Mouse (Mus musculus) gastrocnemius, adult 8-10 months (tissue): Measurements from ENCODE around the gene Ccdc65. TPM values are rescaled to one million over a fixed set of nuclear protein-coding genes. Genes with fewer than 3 reads are reported as not detected.
A peak's percentile ranks its signal among the peaks of the same experiment; 100 is the strongest.
"Not testable (repeated sequence)": the region's sequence is repeated elsewhere in the genome, so short reads cannot be mapped to it uniquely, and the experiment has no call there.

ENCODE experiments used
- DNase-seq, 2 experiments: peaks; one replicate each; pipeline ENCODE4 v3.0.0; 2022; ENCODE audit warnings: low spot score in 2 of 2
- total RNA-seq, 4 experiments: library from RNA; stranded (reverse); gene quantifications; 2 replicates each; pipeline ENCODE4 v1.2.4; 2022

The Ccdc65 gene
- total RNA-seq, 4 experiments from 2014 or later: not detected

DNA sequence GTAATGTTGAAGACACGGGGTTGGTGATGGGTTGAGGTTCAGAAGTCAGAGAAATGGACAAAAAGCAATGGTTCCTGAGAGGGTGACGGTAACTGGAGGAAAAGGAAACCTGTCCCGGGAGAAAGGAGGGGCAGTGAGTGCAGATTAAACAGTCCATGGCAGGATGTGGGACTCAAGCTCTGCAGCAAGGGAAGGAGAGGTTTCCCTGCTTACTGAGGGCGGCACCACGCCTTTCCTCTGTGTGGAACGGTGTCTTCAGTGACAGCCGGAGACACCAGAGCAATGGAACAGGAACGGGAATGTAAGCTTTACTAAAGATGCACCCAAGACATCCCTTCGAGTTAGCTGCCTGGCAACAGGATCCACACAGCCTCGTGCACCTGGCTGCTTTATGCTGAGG, 28.5 kb downstream of the Ccdc65 start:
- no peak for DNase-seq

DNA sequence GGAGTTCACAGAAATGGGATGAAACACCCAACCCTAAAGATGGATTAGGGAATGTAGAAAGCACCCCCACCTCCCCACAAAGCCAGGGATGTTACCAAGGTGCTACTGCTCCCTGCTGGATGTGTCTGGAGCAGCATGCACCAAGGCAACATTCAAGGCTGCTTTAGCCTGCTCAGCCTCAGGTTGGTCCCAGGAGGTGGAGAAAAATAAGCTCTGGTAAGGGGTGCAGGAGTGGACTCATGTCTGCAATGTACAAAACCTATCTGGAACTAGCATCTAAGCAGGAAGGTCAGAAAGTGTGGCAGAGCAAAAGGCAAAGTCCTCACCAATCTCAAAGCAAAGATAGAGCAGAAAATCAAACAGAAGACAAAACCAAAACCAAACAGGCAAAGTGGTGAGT, 29.9 kb downstream of the Ccdc65 start:
- DNase-seq: no peak

DNA sequence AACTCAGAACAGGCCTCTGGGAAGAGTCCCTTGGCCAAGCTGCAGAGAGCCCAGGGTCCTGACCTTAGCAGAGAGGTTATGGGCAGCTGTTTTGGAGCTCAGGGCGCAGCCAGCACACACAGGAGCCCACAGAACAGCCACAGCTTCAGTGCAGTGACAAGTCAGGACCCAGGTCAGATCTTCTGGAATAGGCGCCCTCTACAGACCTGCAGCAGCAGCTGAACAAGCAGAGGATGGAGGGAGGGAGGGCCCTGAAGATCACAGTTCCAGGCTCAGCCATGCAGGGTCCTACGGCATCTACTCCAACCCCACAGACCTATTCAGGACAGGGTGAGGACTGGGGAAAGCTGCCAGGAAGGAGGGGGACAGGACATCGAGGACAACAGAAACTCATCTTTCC, 30.8 kb downstream of the Ccdc65 start:
- DNase-seq: no peak

DNA sequence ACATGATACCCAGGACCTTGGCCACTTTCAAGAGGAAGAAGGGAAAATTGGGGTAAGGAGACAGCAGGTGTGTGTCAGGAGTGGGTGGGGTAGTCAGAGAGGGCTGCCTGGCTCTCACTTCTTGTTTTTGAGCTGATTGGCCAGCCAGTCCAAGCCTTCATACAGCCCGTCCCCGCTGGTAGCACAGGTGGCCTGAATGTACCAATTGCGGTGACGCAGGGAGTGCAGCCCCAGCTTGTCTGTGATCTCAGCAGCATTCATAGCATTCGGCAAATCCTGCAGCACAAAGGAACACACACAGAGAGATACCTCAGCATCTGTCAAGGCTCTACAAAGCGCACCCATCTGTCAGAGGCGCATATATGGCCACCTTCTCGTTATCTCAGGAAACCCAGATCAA, 32.2 kb downstream of the Ccdc65 start:
- no peak for DNase-seq

DNA sequence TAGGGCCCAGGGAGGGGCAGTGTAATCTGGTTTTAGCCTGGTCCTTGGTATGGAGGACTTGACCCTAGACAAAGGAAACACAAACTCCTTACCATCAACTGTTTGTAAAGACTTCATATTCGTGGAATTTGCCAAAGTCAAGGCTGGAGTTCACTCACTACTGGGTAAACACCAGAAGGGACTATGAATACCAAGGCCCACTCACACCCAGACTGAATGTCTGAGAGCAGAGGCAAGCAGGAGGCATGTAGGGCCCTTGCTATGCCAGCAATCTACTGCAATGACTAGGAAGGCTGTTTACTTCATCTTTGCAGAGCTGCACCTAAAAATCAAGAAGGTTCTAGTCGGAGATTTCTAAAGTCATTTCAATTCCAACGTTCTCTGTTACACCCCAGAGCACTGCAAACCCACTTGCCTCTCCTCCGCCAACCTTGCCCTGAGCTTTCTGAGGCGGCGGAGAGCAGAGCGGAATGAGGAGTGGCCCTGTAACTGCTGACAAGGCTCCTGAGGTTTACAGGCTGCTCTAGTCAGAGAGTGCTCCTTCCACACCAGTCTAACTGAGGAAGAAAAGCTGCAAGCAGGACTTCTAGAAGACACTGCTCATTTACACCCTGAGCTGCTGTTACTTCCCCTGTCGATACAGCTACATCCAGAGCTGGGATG, 34.9 kb downstream of the Ccdc65 start:
- no peak for DNase-seq

DNA sequence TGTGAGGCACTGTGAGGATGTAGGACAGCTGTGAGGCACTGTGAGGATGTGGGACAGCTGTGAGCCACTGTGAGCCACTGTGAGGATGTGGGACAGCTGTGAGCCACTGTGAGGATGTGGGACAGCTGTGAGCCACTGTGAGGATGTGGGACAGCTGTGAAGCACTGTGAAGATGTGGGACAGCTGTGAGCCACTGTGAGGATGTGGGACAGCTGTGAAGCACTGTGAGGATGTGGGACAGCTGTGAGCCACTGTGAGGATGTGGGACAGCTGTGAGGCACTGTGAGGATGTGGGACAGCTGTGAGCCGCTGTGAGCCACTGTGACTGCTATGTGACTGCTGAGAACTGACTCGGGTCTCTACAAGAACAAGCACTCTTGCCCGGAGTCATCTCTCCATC, 35.9 kb downstream of the Ccdc65 start:
- DNase-seq: not testable (repeated sequence)

DNA sequence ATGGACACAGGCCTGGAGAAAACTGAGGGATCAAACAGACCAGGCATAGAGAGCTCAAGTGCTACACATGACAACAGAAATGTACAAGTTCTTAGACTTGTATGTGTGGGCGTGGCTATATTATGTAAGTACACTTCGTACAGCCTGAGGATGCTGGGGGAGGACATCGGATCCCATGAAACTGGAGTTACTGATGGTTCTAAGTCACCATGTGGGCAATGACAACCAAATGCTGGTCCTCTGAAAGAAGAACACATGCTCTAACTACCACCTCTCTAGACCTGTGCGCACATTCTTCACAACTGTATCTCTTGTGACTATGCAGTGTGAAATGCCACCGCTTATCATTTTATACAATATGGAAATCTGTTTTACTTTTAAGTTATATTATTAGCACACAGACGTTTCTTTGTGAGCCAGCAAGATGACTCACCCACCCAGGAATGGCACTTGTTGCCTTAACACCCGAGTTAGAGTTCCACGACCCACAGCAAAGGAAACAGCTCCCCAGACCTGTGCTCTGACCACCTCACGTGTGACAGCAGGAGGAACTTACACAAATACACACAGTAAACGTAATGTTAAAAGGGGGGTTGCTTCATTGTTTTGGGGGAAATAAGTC, 38.4 kb downstream of the Ccdc65 start:
- no peak for DNase-seq

DNA sequence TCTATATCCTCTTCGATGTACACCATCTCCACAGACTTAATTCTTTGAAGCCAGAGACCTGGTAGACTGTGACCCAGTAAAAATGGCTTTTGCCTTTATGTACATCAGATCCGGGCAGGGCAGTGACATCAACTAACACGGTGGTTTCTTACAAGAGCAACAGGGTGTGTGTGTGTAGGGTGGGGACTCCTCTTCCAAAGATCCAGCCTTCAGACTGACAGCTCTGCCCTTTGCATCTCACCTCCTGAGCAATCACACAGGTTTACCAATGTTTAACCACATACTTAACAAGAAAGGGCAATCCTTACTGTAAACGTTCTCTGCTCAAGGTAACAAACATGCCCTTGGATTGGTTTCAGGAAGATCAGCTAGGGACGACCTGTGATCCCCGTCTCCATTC, 39.3 kb downstream of the Ccdc65 start:
- DNase-seq: no peak

DNA sequence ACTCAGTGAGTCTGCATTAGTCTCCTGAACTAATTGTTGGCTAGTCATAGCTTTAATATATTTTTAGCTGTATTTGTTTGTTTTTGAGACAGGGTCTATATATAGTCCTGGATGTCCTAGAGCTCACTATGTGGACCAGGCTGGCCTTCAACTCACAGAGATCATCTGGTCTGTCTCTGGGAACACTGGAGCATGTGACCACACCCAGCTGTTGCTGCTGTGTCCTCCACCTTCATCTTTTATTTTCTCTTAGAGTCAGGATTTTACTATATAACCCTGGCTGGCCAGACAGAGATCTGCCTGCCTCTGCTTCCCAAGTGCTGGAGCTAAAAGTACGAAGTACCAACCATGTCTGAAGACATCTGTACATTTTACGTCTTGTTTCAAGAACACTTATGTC, 41.1 kb downstream of the Ccdc65 start:
- no peak for DNase-seq

DNA sequence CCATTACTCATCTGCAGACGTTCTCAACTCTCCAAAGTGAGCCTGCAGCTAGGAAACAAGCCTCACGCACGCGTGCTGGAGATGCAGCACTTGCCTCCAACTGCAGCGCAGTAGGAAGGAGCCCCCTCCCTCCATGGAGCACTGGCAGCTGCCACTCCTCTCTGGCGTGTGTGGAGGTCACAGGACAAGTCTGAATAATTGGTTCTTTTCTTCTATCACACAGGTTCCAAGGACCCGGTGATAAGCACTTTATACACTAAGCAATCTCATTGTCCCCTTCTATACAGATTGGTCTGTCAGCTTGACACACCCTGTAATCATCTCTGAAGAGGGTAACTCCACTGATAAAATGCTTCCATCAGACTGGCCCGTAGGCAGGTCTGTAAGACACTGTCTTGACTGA, 45.0 kb downstream of the Ccdc65 start:
- no peak for DNase-seq

DNA sequence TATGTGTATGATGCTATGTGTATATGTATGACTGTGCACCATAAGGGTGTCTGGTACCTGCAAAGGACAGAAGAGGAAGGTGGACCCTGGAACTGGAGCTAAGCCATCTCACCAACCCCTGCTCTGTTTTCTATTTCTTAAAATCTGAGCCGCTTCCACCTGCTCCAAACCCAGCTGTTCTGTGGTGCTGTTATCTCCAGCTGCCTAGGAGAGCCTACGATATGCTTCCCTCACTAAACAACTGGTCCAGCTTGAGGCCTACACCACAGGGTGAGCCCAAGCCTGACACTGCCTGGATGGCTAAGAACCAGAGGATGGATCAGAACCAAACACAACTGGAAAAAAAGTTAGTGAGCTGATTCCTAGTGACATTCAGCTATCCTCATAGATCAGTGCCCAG, 46.1 kb downstream of the Ccdc65 start:
- no peak for DNase-seq

DNA sequence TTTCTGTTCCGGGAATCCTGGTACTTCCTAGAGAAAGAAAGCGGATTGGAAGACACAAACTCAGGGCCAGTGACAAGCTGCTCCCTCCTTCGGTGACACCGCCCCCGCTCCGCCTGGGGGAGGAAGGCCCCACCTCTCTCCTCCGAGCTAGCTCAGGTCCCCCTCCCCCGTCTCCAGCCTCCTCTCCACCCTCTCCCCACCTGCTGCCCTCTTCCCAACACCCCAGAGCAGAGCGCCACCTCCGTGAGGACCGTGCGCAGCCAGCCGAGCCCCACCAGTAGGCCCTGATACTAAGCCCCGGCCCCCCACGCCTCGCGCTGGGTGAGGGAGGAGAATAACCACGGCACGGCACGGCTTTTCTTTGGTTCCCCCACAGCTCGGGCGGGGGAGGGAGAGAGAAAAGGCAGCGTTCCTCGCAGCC, 54.2 kb downstream of the Ccdc65 start:
- DNase-seq: peak in 1 of 2 experiments; percentile 12

DNA sequence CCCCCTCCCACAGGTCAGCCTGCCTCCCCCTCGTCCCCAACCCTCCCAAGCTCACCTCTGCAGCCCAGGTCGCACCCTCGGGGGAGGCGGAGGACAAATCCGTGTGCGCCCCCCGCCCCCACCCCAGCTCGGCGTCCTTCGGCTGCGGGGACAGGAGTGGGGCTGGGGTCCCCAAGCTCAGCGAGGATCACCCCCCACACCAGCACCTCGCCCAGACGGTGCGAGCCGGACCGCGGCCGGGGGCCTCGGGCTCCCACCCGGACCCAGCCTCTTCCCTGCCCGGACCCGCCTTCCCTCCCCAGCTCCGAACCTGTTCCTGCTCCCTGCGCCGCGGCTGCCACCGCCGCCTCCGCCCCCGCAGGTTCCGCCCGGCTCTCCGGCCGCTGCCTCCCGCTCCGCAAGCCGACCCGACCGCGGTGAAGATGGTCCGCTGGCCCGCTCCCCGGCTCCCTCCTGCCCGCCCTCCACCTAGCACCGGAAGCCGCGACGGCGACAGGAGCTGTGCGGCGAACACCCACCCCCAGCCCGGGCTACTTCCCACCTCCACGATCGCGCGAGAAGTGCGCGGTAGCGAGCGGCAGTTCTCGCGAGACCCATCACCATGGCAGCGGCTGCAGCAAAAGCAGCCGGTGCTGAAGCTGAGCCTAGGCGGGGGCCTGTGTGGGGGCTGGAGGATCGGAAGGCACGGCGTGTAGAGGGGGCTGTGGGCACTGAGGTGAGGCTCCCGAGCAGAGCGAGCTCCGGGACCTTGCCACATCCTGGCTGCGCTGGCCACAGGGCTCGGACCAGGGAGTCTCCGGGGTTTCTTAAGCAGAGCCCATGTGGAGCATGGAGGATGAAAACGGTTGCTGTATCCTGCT, 54.9 kb downstream of the Ccdc65 start, which contains the start of gene Arf3:
Arf3 (minus strand) TSS at position 545 of the 860 bp plus-strand sequence.
- peak; percentile 88 to 91 for DNase-seq

DNA sequence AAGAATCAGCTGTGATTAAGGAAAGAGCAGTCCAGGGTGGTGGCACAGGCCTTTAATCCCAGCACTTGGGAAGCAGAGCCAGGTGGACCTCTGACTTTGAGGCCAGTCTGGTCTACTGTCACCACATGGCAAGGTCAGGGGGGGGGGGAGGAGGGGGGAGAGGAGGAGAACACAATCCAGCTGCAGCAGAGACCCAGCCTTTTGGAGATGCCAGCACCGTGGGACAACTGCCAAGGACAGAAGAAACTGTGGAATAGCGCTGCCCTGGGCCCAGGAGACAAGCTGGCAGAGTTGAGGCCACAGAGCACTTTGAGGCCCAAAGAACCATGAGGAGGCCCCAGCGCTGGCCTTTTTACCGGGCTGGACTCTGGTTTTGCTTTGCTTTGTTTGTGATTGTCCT, 57.9 kb downstream of the Ccdc65 start:
- DNase-seq: no peak

DNA sequence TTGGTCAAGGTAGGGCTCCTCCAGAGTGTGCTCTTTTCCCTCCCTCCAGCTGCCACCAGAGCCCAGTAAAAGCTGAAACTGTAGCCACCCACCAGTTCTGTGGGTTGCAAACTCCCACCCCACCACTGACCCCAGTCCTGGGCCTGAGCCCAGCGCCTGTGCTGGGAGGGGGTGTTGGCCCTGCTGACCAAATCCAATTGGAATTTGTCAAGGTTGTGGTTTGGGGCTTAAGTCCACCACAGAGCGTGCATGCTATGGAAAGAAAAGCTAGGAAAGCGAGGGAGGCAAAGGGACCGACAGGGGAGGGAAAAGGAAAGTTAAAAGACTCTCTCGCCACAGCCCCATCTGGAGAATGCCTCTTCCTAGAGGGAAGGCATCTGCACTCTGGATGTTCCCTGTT, 60.3 kb downstream of the Ccdc65 start:
- DNase-seq: no peak

DNA sequence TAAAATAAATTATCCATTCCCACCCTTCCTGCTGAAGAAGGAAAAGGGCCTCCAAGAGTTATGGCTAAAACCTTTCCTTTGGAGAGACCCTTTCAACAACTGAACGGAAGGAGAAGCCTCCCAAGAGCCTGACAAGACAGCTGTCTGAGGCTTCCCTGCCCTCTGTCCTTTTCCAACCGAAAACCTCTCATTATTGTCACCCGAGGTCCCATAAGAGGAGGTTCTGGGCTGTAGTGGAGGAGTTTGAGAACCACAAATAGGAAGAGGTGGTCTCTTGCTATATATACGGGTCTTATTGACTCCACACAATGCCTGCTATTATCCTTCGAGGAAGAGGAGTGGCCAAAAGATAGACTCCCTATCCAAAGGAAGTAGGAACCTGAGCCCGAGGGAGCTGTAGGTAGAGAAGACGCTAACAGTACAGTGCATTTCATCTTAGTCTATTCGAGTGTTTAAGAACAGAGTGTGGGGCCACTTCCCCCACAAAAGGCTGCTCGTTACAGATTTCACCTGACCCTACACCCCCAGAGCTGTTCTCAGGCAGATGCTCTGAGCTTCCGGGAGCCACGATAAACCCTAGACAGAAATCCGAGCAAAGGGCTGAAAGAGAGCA, 63.9 kb downstream of the Ccdc65 start:
- no peak for DNase-seq

DNA sequence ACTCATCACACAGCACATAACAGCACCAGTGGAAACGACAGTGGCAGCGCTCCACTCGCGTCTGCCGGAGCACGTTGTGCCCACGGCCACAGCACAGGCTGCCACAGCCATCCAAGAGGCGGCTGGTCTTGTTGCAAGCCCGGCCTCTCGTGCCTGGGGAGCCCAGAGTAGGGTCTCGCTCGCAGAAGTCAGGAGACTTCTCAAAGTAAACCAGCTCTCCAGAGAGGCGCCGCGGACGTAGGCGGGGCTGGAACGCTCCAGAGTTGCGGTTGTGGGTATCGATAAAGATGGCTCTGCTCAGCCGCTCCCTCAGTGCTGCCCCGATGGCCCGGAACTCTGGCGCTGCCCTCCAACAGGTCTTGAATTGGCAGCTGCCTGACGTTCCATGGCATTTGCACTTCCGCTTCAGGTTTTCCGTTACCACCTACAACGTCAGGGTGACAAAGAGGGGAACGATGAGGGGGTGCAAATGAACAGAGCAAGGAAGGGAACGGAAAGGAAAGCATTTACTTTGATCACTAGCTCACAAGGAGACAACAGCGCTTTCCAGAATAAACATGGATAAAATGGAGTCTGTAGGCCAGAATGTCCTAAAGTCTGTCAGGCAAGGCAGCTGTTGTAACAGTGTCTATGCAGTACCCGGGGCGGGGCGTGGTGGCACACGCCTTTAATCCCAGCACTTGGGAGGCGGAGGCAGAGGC, 64.7 kb downstream of the Ccdc65 start:
- DNase-seq: no peak
